Mouse (Mus musculus) liver, postnatal 0 days (tissue): ENCODE results near the gene Klra5.
"Not testable (repeated sequence)": the region's sequence is repeated elsewhere in the genome, so short reads cannot be mapped to it uniquely, and the experiment has no call there.

ENCODE experiments used
- CTCF ChIP-seq: sonication (generic); IDR thresholded peaks from 2 replicates; pipeline ENCODE4 v1.5.1; 2016; ENCODE audit warnings: antibody characterized with exemption, low read depth
- EP300 ChIP-seq: IDR thresholded peaks from 2 replicates; pipeline ENCODE4 v1.6.1; 2016; ENCODE audit warnings: antibody characterized with exemption, low read depth, mild to moderate bottlenecking

- not testable (repeated sequence) for TF ChIP-seq CTCF, EP300
Observed at GRCm38 (mm10) chr6:129917476-129917946, at the start of gene Klra5.
